Comparison of ENCODE assay signal across 8 mouse cellular contexts in the genomic region with DNA sequence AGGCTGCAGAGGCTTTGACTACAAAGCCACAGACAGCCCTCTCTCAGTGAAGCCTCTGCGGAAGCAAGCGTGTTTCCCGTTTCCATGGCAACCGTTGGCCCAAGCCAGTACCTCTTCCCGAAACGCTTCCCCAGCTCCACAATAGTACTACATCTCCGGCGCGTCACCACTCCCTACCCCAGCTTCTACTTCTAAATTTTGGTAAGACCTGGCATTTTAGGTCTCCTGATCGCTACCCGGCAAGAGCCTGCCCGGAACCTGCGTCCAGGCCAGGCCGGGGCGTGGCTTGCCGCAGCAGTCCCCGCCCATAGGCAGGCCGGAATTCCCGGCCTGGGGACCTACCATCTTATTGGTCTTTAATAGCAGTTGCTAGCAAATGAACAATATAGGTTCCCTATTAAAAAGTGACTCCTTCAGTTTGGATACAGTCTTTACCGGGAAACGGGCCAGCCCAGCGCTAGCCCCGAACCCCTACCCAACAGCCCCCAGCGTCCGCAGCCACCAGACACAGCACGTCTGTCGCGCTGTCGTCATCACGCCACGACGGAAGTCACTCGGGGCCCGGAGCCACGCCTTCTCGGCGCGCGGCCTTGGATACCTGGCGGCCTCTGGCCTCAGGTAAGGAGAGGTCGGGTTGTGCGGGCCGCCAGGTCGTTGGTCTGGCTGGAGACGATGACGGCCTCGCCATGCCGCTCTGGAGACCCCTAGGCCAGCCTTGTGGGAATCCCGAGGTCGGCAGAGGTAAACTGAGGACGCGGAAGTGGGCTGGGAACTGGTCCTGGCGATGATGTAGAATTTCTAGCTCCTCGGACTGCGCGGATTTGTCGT. TPM values are rescaled to one million over a fixed set of nuclear protein-coding genes. Genes with fewer than 3 reads are reported as not detected.
DNase-seq lines count a peak whose midpoint lies in the region; ATAC-seq lines count a peak whose summit lies in the region.

A gene (plus strand): TSS at position 439 of the 828 bp plus-strand sequence.

- peak within 1 kb of the TSS; percentile 59 for H3K27ac ChIP-seq in forebrain, embryonic 14.5 days (ENCODE audit: low read depth, low read length)
- peak within 1 kb of the TSS; percentile 86 for H3K27ac ChIP-seq in neural tube, embryonic 15.5 days (replicated peaks)

- no peaks in the 10 kb centered on the region for H3K9me3 ChIP-seq in forebrain, embryonic 14.5 days (replicated peaks; ENCODE audit: control insufficient read depth, low read length)
- no peaks in the 10 kb centered on the region for H3K9me3 ChIP-seq in neural tube, embryonic 15.5 days (replicated peaks)

- peaks cover 10% of the 10 kb centered on the region for H3K4me1 ChIP-seq in forebrain, embryonic 14.5 days (ENCODE audit: control insufficient read depth, insufficient read depth, low read length)
- H3K4me1 ChIP-seq in neural tube, embryonic 15.5 days = peaks cover 16% of the 10 kb centered on the region

- peak; percentile 86 for DNase-seq in ES-CJ7 (ENCODE audit: low read depth, low spot score)
- peak; percentile 87 for DNase-seq in cerebellum, adult 11 months
- DNase-seq in forebrain, embryonic 14.5 days (ENCODE audit: low spot score) = peak; percentile 94
- DNase-seq in heart, postnatal 14 days = peak; percentile 90 to 94
- DNase-seq in layer of hippocampus, adult 11-12 months (ENCODE audit: low spot score) = peak; percentile 91
- peak; percentile 91 to 92 for DNase-seq in lung, adult 18-20 months
- peak; percentile 93 for DNase-seq in testis, postnatal 14 days (ENCODE audit: low spot score)

- peak within 1 kb of the TSS; percentile 62 for H3K4me2 ChIP-seq in forebrain, embryonic 14.5 days (ENCODE audit: low read length)
- H3K4me2 ChIP-seq in neural tube, embryonic 15.5 days = peak within 1 kb of the TSS; percentile 68

- under 1% methylated on average over 57 of the region's 57 CpGs for WGBS in forebrain, embryonic 14.5 days
- WGBS in neural tube, embryonic 15.5 days = 1% methylated on average over 57 of the region's 57 CpGs

- peak; percentile 96 for ATAC-seq in forebrain, embryonic 14.5 days
- peak; percentile 95 for ATAC-seq in neural tube, embryonic 15.5 days (ENCODE audit: low FRiP score)

- no peaks in the 10 kb centered on the region for H3K27me3 ChIP-seq in forebrain, embryonic 14.5 days (replicated peaks; ENCODE audit: control insufficient read depth, insufficient read depth, low read length)
- H3K27me3 ChIP-seq in neural tube, embryonic 15.5 days (replicated peaks) = peaks cover 4% of the 10 kb centered on the region; the same call in 1 of the 2 replicates

- intact Hi-C loops in heart, postnatal 14 days (cut with DNase I) = no loop called here

- H3K9ac ChIP-seq in forebrain, embryonic 14.5 days (ENCODE audit: low read length) = peak within 1 kb of the TSS; percentile 79
- H3K9ac ChIP-seq in neural tube, embryonic 15.5 days (replicated peaks) = peak within 1 kb of the TSS; percentile 85

- peak within 1 kb of the TSS; percentile 83 for H3K4me3 ChIP-seq in forebrain, embryonic 14.5 days (ENCODE audit: low read depth, low read length)
- peak within 1 kb of the TSS; percentile 97 for H3K4me3 ChIP-seq in neural tube, embryonic 15.5 days (replicated peaks)

- H3K36me3 ChIP-seq in forebrain, embryonic 14.5 days (ENCODE audit: control insufficient read depth, insufficient read depth, low read length) = no peaks in the 10 kb centered on the region
- no peaks in the 10 kb centered on the region for H3K36me3 ChIP-seq in neural tube, embryonic 15.5 days

RNA-seq across cellular contexts. Expression of the gene that starts here (rescaled TPM):
- 39.9 and 42.6 TPM in 2 replicates for polyA plus RNA-seq in forebrain, embryonic 14.5 days (2014; fragmentation: Nextera tagmentation; extraction: Ambion mirVana)
- total RNA-seq in heart, postnatal 14 days (2021) = 10 to 100 TPM; 21.6 to 21.7 TPM
- polyA plus RNA-seq in neural tube, embryonic 15.5 days (2015; fragmentation: Nextera tagmentation; extraction: Ambion mirVana) = 32.7 and 37.9 TPM in 2 replicates

Comparison
In these comparisons a context has a peak if more than half of its experiments do, and no peak if none do; other contexts are left out.
1. Peak in every context shown above with its lines: DNase-seq, ATAC-seq, H3K4me3 ChIP-seq and H3K27ac ChIP-seq.